Mouse (Mus musculus): Measurements from ENCODE around the gene Pla2r1.

Pla2r1 gene

GRCm38 (mm10) chr2:60367871-60368270, 185.2 kb downstream of the Pla2r1 start:
- no peak for DNase-seq (ENCODE audit: low read depth, low spot score)
- Histone ChIP-seq H3K36me3 (ENCODE audit: control insufficient read depth, insufficient read depth, low read length, poor library complexity, severe bottlenecking) (0 out of 2 replicates have a peak, but pooled peaks cover 4% of the 10 kb centered on the region), H3K27me3 (ENCODE audit: control insufficient read depth, insufficient read depth, low read length, poor library complexity, severe bottlenecking) (no peaks in the 10 kb centered on the region)

All from splenic B cell, adult 2 months (primary cell).